Mouse (Mus musculus) cerebellum, adult 9-10 months (tissue): ENCODE data around the gene Aen.

ENCODE experiments used
- DNase-seq: peaks from one replicate; pipeline ENCODE4 v3.0.0; 2022

The Aen gene

GRCm38 (mm10) chr7:78942544-78942943, 46.9 kb downstream of the Aen start:
- no peak for DNase-seq

GRCm38 (mm10) chr7:78953886-78954572, 58.4 kb downstream of the Aen start:
- DNase-seq, result no peak

- DNase-seq, result no peak
These were observed 59.0 kb downstream of the Aen start for GRCm38 (mm10) chr7:78954619-78955018.

GRCm38 (mm10) chr7:78955086-78955485, 59.4 kb downstream of the Aen start:
- no peak for DNase-seq

GRCm38 (mm10) chr7:78958499-78959073, 62.9 kb downstream of the Aen start:
- DNase-seq, result no peak
